Mouse (Mus musculus): ENCODE results near the gene Plgrkt.

- TF ChIP-seq CTCF (IDR thresholded peaks at IDR 0.05; ENCODE audit: insufficient read depth, low read depth, low read length) (no peak), POLR2A (IDR thresholded peaks at IDR 0.05; ENCODE audit: insufficient read depth, low read depth, low read length) (no peak)
Measured at GRCm38 (mm10) chr19:29376382-29376781, 9.2 kb upstream of the Plgrkt start.
